Mouse (Mus musculus) macrophage (primary cell): ENCODE results near the gene Slc35b4. TPM values are rescaled to one million over a fixed set of nuclear protein-coding genes. Genes with fewer than 3 reads are reported as not detected.

Experiments used
- H3K27ac ChIP-seq: fragments of 350-480 bp; formaldehyde crosslinking; 2 replicates; pipeline ENCODE4 v1.9.0; 2021
- H3K36me3 ChIP-seq: fragments of 350-480 bp; formaldehyde crosslinking; 2 replicates; pipeline ENCODE4 v1.9.0; 2021; ENCODE audit errors: inconsistent target
- H3K4me3 ChIP-seq: fragments of 350-480 bp; formaldehyde crosslinking; 2 replicates; pipeline ENCODE4 v1.9.0; 2021; ENCODE audit errors: inconsistent target
- H3K79me2 ChIP-seq: fragments of 350-480 bp; formaldehyde crosslinking; 2 replicates; pipeline ENCODE4 v1.9.0; 2021; ENCODE audit errors: inconsistent target
- WGBS: methylation state at CpG from one replicate; pipeline ENCODE4 v1.1.7; 2026; ENCODE audit warnings: inconsistent platforms; ENCODE audit not compliant: missing documents; 5-methylcytosine and 5-hydroxymethylcytosine counted together
- polyA plus RNA-seq: library from polyadenylated mRNA; stranded (reverse); fragments of 250-400 nt; gene quantifications from 3 replicates; pipeline ENCODE4 v1.2.4, GENCODE M21; 2018; ENCODE audit warnings: inconsistent platforms
- total RNA-seq, 78 experiments: library from RNA; depleted of rRNA; stranded (reverse); fragments of 250-400 nt; gene quantifications; 1 replicate in 9 of 78; 2 replicates in 24 of 78; 3 replicates in 43 of 78; 4 replicates in 2 of 78; pipeline ENCODE4 v1.2.4; 2018; ENCODE audit warnings: inconsistent platforms in 56 of 78

Slc35b4 gene
- total RNA-seq (2018; cell fraction: chromatin; rRNA removed): 10 to 100 TPM in 16 of 26 experiments, 1 to 10 TPM in 10; 2.6 to 42.7 (median 14.2) TPM
- total RNA-seq (2018; cell fraction: cytosol; rRNA removed): 10 to 100 TPM; 26.2 to 51.7 (median 38.3) TPM
- 10 to 100 TPM; 15.5 to 78.8 (median 28.0) TPM for total RNA-seq (2018; cell fraction: nucleus; rRNA removed)
- polyA plus RNA-seq: 32.1 to 39.4 TPM (median 37.6 TPM) in 3 replicates

- Histone ChIP-seq H3K36me3 (0 out of 2 replicates have a peak, but pooled peaks cover 6% of the 10 kb centered on the region), H3K27ac (peak within 1 kb of the TSS; percentile 36; the same call in 1 of the 2 replicates), H3K79me2 (peaks cover 47% of the 10 kb centered on the region), H3K4me3 (peak within 1 kb of the TSS; percentile 78)
- WGBS: 0% methylated on average over 29 of the region's 29 CpGs
Observed at GRCm38 (mm10) chr6:34176864-34177247, at the start of gene Slc35b4. Slc35b4 (minus strand) TSS chr6:34177111.

DNA sequence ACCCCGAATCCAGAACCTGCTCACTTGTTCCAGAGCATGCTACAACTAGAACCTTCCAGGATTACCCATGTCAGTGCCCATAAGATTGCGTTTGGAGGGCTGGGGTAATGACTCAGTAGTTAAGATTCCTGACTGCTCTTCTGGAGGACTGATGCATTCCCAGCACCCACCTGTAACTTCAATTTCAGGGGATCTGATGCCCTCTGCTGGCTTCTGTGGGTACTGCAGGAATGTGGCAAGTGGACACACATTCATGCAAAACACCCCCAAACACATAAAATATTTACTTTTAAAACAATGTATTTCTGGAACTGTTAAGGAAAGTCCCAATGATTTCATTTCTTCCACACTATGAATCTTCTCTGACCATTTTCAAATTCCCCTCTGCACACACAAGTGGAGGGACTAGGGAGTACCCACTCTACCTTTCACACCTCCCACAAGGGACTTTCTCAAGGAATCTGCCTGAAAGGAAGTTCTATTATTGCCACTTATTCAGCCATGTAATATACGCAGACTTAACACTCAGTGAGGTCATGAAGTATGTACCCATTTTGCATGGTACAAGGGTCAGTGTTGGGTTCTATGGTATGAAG is 48.2 kb upstream of the Slc35b4 start:
- H3K79me2 ChIP-seq: no peaks in the 10 kb centered on the region
- no peaks in the 10 kb centered on the region for H3K36me3 ChIP-seq
- 90% methylated on average over 3 of the region's 3 CpGs for WGBS
- no peak overlapping the region for H3K4me3 ChIP-seq
- no peak overlapping the region for H3K27ac ChIP-seq

GRCm38 (mm10) chr6:34216450-34217319 is 39.8 kb upstream of the Slc35b4 start:
- WGBS: 39% methylated on average over 9 of the region's 9 CpGs
- Histone ChIP-seq H3K4me3 (no peak overlapping the region), H3K79me2 (no peaks in the 10 kb centered on the region), H3K36me3 (no peaks in the 10 kb centered on the region), H3K27ac (no peak overlapping the region)

GRCm38 (mm10) chr6:34205754-34206153 is 28.8 kb upstream of the Slc35b4 start:
- Histone ChIP-seq H3K4me3 (no peak overlapping the region), H3K36me3 (no peaks in the 10 kb centered on the region), H3K27ac (no peak overlapping the region), H3K79me2 (no peaks in the 10 kb centered on the region)
- 93% methylated on average over 3 of the region's 3 CpGs for WGBS

DNA sequence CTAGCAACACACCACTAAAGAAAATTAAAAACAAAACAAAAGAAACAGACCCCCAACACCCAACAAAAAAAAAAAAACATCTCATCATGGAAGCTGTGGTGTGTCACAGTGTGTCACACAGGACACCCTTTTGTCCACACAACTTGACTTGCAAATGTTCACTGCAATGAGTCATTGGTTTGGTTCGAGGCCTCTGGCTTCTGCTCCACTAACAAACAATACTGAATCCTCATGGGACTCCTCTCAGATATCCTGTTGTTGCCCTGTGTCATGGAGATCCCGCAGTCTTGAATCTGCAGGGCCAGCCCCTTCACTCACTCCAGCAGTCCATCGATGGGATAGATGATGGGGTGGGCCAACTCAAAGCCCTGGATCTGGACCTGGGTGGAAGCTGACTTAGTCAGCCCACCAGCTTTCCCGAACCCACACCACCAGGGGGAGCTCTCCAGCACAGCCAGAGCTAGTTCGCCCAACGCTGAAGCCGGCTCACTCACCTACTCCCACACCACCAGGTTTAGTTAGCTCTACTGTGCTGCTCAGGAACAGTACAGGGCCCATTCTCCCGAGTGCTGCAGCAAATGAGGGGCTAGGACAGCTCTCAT is 28.2 kb upstream of the Slc35b4 start:
- Histone ChIP-seq H3K4me3 (no peak overlapping the region), H3K79me2 (no peaks in the 10 kb centered on the region), H3K27ac (no peak overlapping the region), H3K36me3 (no peaks in the 10 kb centered on the region)
- WGBS: 49% methylated on average over 8 of the region's 8 CpGs

GRCm38 (mm10) chr6:34203503-34203902 is 26.6 kb upstream of the Slc35b4 start:
- 89% methylated on average over 6 of the region's 7 CpGs for WGBS
- Histone ChIP-seq H3K36me3 (no peaks in the 10 kb centered on the region), H3K27ac (no peak overlapping the region), H3K4me3 (no peak overlapping the region), H3K79me2 (no peaks in the 10 kb centered on the region)

GRCm38 (mm10) chr6:34194981-34195380 is 18.1 kb upstream of the Slc35b4 start:
- Histone ChIP-seq H3K79me2 (no peaks in the 10 kb centered on the region), H3K27ac (no peak overlapping the region), H3K4me3 (no peak overlapping the region), H3K36me3 (no peaks in the 10 kb centered on the region)
- 100% methylated on average over 1 of the region's 1 CpGs for WGBS

DNA sequence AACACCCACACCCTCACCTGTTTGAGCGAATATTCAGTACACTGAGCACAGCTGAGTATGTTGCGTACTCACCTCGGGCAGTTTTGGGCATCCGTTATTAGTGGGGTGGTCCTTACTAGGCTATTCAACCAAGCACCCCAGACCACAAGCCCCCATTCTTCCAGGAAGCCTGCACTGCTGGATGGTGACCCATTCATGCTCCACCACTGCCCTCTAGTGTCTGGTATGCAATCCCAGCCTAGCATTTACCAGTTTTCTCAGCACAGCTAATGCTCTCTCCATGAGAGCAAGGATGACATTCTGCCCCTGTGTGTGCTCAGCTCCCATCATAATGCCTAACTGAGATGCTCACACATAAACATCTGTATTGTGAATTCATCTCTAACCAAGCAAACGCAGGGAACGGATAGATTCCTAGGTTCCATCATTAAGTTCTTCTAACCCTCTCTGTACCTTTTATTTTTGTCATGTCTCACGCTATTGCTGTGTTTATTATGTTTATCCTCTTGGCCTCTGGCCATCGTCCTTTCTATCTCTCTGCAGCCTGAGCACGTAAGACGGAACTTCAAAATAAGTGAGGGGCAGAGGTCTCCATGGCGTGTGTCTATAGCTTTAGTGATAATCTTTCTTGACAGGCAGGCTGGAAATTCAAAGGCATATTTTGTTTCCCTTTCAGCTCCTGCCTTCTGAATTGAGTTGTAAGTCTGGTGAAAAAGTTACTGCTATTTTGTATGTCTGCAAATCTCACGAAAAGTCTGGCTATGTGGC is 17.0 kb upstream of the Slc35b4 start:
- no peaks in the 10 kb centered on the region for H3K36me3 ChIP-seq
- no peak overlapping the region for H3K4me3 ChIP-seq
- H3K79me2 ChIP-seq: no peaks in the 10 kb centered on the region
- 60% methylated on average over 12 of the region's 12 CpGs for WGBS
- H3K27ac ChIP-seq: no peak overlapping the region

DNA sequence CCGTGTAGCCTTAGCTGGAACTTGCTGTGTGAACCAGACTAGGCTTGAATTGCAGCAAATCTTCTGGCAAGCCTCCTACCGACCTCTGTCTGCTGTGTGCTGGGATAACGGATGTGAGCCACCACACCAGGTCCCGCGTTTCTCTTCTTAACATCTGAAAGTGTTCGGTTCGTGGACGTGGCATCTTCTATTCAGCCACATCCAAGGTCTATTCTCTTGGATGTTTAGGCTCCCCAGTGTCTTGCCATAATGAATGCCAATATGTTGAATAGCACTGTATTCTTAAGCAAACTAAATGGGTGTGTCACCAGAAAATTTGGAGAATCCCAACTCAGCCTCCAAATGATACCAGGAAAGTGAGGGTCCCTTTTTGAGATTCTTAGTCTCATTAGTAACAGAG is 14.5 kb upstream of the Slc35b4 start:
- Histone ChIP-seq H3K36me3 (no peaks in the 10 kb centered on the region), H3K79me2 (no peaks in the 10 kb centered on the region), H3K4me3 (no peak overlapping the region), H3K27ac (no peak overlapping the region)
- 88% methylated on average over 8 of the region's 8 CpGs for WGBS

DNA sequence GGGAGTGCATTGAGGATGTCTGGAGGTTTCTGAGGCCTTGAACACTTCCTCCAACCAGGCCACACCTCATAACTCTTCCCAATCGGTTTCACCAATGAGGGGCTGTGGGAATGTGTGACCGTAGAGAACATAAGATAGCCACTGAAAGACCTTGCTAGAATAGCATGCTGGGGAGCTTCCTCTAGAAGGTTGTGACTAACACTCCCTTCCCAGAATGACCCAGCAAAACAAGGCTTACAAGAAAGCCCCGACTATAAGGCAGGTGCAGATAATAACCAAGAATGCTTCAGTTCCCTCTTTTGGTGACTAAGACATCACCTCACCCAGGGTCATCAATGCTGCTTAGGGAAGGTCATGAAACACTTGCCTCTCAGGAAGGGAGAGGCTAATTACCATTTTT is 12.6 kb upstream of the Slc35b4 start:
- whole genome bisulfite sequencing: 47% methylated on average over 3 of the region's 3 CpGs
- H3K79me2 ChIP-seq: no peaks in the 10 kb centered on the region
- H3K36me3 ChIP-seq: no peaks in the 10 kb centered on the region
- no peak overlapping the region for H3K27ac ChIP-seq
- H3K4me3 ChIP-seq: no peak overlapping the region

DNA sequence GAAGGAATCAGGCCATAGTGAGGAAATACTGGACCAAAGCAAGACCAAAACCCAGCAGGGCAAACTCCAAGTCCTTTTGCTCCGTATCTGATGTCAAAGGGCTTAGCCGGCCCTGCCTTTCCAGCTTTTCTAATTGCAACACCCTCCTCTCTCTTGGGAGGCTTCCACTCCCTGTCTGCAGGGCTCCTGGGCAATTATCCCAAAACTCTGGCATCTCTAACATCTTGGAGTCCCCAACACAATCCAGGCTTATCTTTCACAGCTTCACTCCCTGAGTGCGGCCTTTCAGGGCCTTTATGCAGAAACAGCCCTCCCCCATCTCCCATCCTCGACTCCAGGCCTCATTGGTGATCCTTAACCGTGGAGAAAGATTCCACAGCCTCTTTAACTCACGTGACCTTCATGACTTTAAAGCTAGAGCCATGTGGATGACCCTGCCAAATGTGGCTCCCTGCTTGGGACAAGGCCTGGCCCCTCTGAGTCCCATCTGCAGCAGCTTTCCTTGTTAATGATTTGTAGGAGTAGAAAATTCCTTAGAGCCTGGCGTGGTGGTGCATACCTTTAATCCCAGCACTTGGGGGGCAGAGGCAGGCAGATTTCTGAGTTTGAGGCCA is 11.2 kb upstream of the Slc35b4 start:
- no peak overlapping the region for H3K4me3 ChIP-seq
- WGBS: 88% methylated on average over 7 of the region's 7 CpGs
- no peaks in the 10 kb centered on the region for H3K79me2 ChIP-seq
- no peak overlapping the region for H3K27ac ChIP-seq
- no peaks in the 10 kb centered on the region for H3K36me3 ChIP-seq

GRCm38 (mm10) chr6:34187273-34187863 is 10.5 kb upstream of the Slc35b4 start:
- no peaks in the 10 kb centered on the region for H3K36me3 ChIP-seq
- no peak overlapping the region for H3K4me3 ChIP-seq
- no peak overlapping the region for H3K27ac ChIP-seq
- no peaks in the 10 kb centered on the region for H3K79me2 ChIP-seq
- 100% methylated on average over 1 of the region's 2 CpGs for WGBS

GRCm38 (mm10) chr6:34183326-34183725 is 6.4 kb upstream of the Slc35b4 start:
- no peaks in the 10 kb centered on the region for H3K79me2 ChIP-seq
- no peaks in the 10 kb centered on the region for H3K36me3 ChIP-seq
- 73% methylated on average over 3 of the region's 3 CpGs for WGBS
- no peak overlapping the region for H3K4me3 ChIP-seq
- no peak overlapping the region for H3K27ac ChIP-seq
